Mouse (Mus musculus): Measurements from ENCODE around the gene Ppp6r2. TPM values are rescaled to one million over a fixed set of nuclear protein-coding genes. Genes with fewer than 3 reads are reported as not detected.
A peak's percentile ranks its signal among the peaks of the same experiment; 100 is the strongest.

Gene Ppp6r2
- 23.6 and 29.8 TPM in 2 replicates for polyA plus RNA-seq (2014; fragmentation: Nextera tagmentation; extraction: Ambion mirVana)

GRCm38 (mm10) chr15:89210915-89211715, at the start of gene Ppp6r2:
Gene Ppp6r2, plus strand, starts transcription at chr15:89211553.
- 4% methylated on average over 40 of the region's 73 CpGs for WGBS
- H3K27ac ChIP-seq (ENCODE audit: low read depth, low read length): peak within 1 kb of the TSS; percentile 72
- no peaks in the 10 kb centered on the region for H3K27me3 ChIP-seq (ENCODE audit: control insufficient read depth, insufficient read depth, low read length)
- H3K9me3 ChIP-seq (ENCODE audit: control insufficient read depth, low read length): no peaks in the 10 kb centered on the region
- H3K4me3 ChIP-seq (ENCODE audit: low read length): peak within 1 kb of the TSS; percentile 94
- H3K4me1 ChIP-seq (ENCODE audit: control insufficient read depth, insufficient read depth, low read length): no peaks in the 10 kb centered on the region
- peak within 1 kb of the TSS; percentile 86 for H3K9ac ChIP-seq (ENCODE audit: low read depth, low read length)
- H3K4me2 ChIP-seq (replicated peaks; ENCODE audit: low read depth, low read length): peak within 1 kb of the TSS; percentile 68
- peak; percentile 88 for ATAC-seq (ENCODE audit: low FRiP score, low TSS enrichment)
- no peaks in the 10 kb centered on the region for H3K36me3 ChIP-seq (ENCODE audit: control insufficient read depth, insufficient read depth, low read length)

- Histone ChIP-seq H3K9ac (ENCODE audit: low read depth, low read length) (no peak overlapping the region), H3K4me1 (ENCODE audit: control insufficient read depth, insufficient read depth, low read length) (peaks cover 18% of the 10 kb centered on the region), H3K27me3 (ENCODE audit: control insufficient read depth, insufficient read depth, low read length) (no peaks in the 10 kb centered on the region), H3K4me2 (replicated peaks; ENCODE audit: low read depth, low read length) (no peak overlapping the region), H3K9me3 (ENCODE audit: control insufficient read depth, low read length) (no peaks in the 10 kb centered on the region), H3K27ac (ENCODE audit: low read depth, low read length) (no peak overlapping the region), H3K36me3 (ENCODE audit: control insufficient read depth, insufficient read depth, low read length) (peaks cover 97% of the 10 kb centered on the region), H3K4me3 (ENCODE audit: low read length) (no peak overlapping the region)
- 96% methylated on average over 12 of the region's 12 CpGs for WGBS
- ATAC-seq (ENCODE audit: low FRiP score, low TSS enrichment): no peak
Observed at GRCm38 (mm10) chr15:89165478-89165877, 45.9 kb upstream of the Ppp6r2 start.

- no peak for ATAC-seq (ENCODE audit: low FRiP score, low TSS enrichment)
- Histone ChIP-seq H3K27me3 (ENCODE audit: control insufficient read depth, insufficient read depth, low read length) (no peaks in the 10 kb centered on the region), H3K36me3 (ENCODE audit: control insufficient read depth, insufficient read depth, low read length) (peaks cover 62% of the 10 kb centered on the region), H3K4me2 (replicated peaks; ENCODE audit: low read depth, low read length) (peak overlapping the region; percentile 30), H3K4me3 (ENCODE audit: low read length) (no peak overlapping the region; the same call in 1 of the 2 replicates), H3K27ac (ENCODE audit: low read depth, low read length) (peak overlapping the region; percentile 77; the same call in 1 of the 2 replicates), H3K9ac (ENCODE audit: low read depth, low read length) (0 out of 2 replicates have a peak overlapping the region, but pooled peaks have one; percentile 28), H3K4me1 (ENCODE audit: control insufficient read depth, insufficient read depth, low read length) (peaks cover 36% of the 10 kb centered on the region), H3K9me3 (ENCODE audit: control insufficient read depth, low read length) (no peaks in the 10 kb centered on the region)
- WGBS: 60% methylated on average over 10 of the region's 10 CpGs
Observed at GRCm38 (mm10) chr15:89168922-89169321, 42.4 kb upstream of the Ppp6r2 start.

GRCm38 (mm10) chr15:89169431-89169830, 41.9 kb upstream of the Ppp6r2 start:
- peaks cover 41% of the 10 kb centered on the region for H3K4me1 ChIP-seq (ENCODE audit: control insufficient read depth, insufficient read depth, low read length)

GRCm38 (mm10) chr15:89170102-89170501, 41.3 kb upstream of the Ppp6r2 start:
- Histone ChIP-seq H3K27ac (ENCODE audit: low read depth, low read length) (peak overlapping the region; percentile 77), H3K36me3 (ENCODE audit: control insufficient read depth, insufficient read depth, low read length) (peaks cover 50% of the 10 kb centered on the region), H3K4me1 (ENCODE audit: control insufficient read depth, insufficient read depth, low read length) (peaks cover 47% of the 10 kb centered on the region), H3K4me3 (ENCODE audit: low read length) (no peak overlapping the region), H3K4me2 (replicated peaks; ENCODE audit: low read depth, low read length) (no peak overlapping the region; the same call in 1 of the 2 replicates), H3K9me3 (ENCODE audit: control insufficient read depth, low read length) (no peaks in the 10 kb centered on the region), H3K27me3 (ENCODE audit: control insufficient read depth, insufficient read depth, low read length) (no peaks in the 10 kb centered on the region), H3K9ac (ENCODE audit: low read depth, low read length) (no peak overlapping the region)
- 54% methylated on average over 3 of the region's 3 CpGs for WGBS
- no peak for ATAC-seq (ENCODE audit: low FRiP score, low TSS enrichment)

More at GRCm38 (mm10) chr15:89169431-89169830, 41.9 kb upstream of the Ppp6r2 start:
- ATAC-seq (ENCODE audit: low FRiP score, low TSS enrichment): peak; percentile 77
- peak overlapping the region; percentile 1; the same call in 1 of the 2 replicates for H3K4me3 ChIP-seq (ENCODE audit: low read length)
- WGBS: 6% methylated on average over 10 of the region's 10 CpGs
- peak overlapping the region; percentile 30 for H3K4me2 ChIP-seq (replicated peaks; ENCODE audit: low read depth, low read length)
- no peaks in the 10 kb centered on the region for H3K9me3 ChIP-seq (ENCODE audit: control insufficient read depth, low read length)
- H3K27ac ChIP-seq (ENCODE audit: low read depth, low read length): peak overlapping the region; percentile 77
- no peaks in the 10 kb centered on the region for H3K27me3 ChIP-seq (ENCODE audit: control insufficient read depth, insufficient read depth, low read length)
- peaks cover 57% of the 10 kb centered on the region for H3K36me3 ChIP-seq (ENCODE audit: control insufficient read depth, insufficient read depth, low read length)
- H3K9ac ChIP-seq (ENCODE audit: low read depth, low read length): 0 out of 2 replicates have a peak overlapping the region, but pooled peaks have one; percentile 28

- Histone ChIP-seq H3K36me3 (ENCODE audit: control insufficient read depth, insufficient read depth, low read length) (peaks cover 36% of the 10 kb centered on the region), H3K9me3 (ENCODE audit: control insufficient read depth, low read length) (no peaks in the 10 kb centered on the region), H3K4me3 (ENCODE audit: low read length) (no peak overlapping the region), H3K4me1 (ENCODE audit: control insufficient read depth, insufficient read depth, low read length) (peaks cover 62% of the 10 kb centered on the region), H3K27ac (ENCODE audit: low read depth, low read length) (no peak overlapping the region), H3K9ac (ENCODE audit: low read depth, low read length) (no peak overlapping the region), H3K27me3 (ENCODE audit: control insufficient read depth, insufficient read depth, low read length) (no peaks in the 10 kb centered on the region), H3K4me2 (replicated peaks; ENCODE audit: low read depth, low read length) (no peak overlapping the region)
- WGBS: 93% methylated on average over 5 of the region's 5 CpGs
- ATAC-seq (ENCODE audit: low FRiP score, low TSS enrichment): no peak
Observed at GRCm38 (mm10) chr15:89171526-89172051, 39.8 kb upstream of the Ppp6r2 start.

GRCm38 (mm10) chr15:89172276-89172935, 38.9 kb upstream of the Ppp6r2 start:
- 58% methylated on average over 17 of the region's 17 CpGs for WGBS
- Histone ChIP-seq H3K9ac (ENCODE audit: low read depth, low read length) (peak overlapping the region; percentile 69; the same call in 1 of the 2 replicates), H3K9me3 (ENCODE audit: control insufficient read depth, low read length) (no peaks in the 10 kb centered on the region), H3K4me2 (replicated peaks; ENCODE audit: low read depth, low read length) (peak overlapping the region; percentile 100), H3K4me1 (ENCODE audit: control insufficient read depth, insufficient read depth, low read length) (peaks cover 70% of the 10 kb centered on the region), H3K4me3 (ENCODE audit: low read length) (peak overlapping the region; percentile 53), H3K36me3 (ENCODE audit: control insufficient read depth, insufficient read depth, low read length) (peaks cover 27% of the 10 kb centered on the region), H3K27ac (ENCODE audit: low read depth, low read length) (peak overlapping the region; percentile 30; the same call in 1 of the 2 replicates), H3K27me3 (ENCODE audit: control insufficient read depth, insufficient read depth, low read length) (no peaks in the 10 kb centered on the region)
- no peak for ATAC-seq (ENCODE audit: low FRiP score, low TSS enrichment)

- under 1% methylated on average over 65 of the region's 65 CpGs for WGBS
- no peaks in the 10 kb centered on the region for H3K9me3 ChIP-seq (ENCODE audit: control insufficient read depth, low read length)
- H3K27ac ChIP-seq (ENCODE audit: low read depth, low read length): peak overlapping the region; percentile 30; the same call in 1 of the 2 replicates
- H3K36me3 ChIP-seq (ENCODE audit: control insufficient read depth, insufficient read depth, low read length): peaks cover 19% of the 10 kb centered on the region
- H3K4me2 ChIP-seq (replicated peaks; ENCODE audit: low read depth, low read length): peak overlapping the region; percentile 100
- no peaks in the 10 kb centered on the region for H3K27me3 ChIP-seq (ENCODE audit: control insufficient read depth, insufficient read depth, low read length)
- peak overlapping the region; percentile 69 for H3K9ac ChIP-seq (ENCODE audit: low read depth, low read length)
- peaks cover 79% of the 10 kb centered on the region for H3K4me1 ChIP-seq (ENCODE audit: control insufficient read depth, insufficient read depth, low read length)
- ATAC-seq (ENCODE audit: low FRiP score, low TSS enrichment): peak; percentile 13; the same call in 1 of the 2 replicates
- H3K4me3 ChIP-seq (ENCODE audit: low read length): peak overlapping the region; percentile 53
Observed at GRCm38 (mm10) chr15:89173024-89173905, 38.1 kb upstream of the Ppp6r2 start.

Measured in kidney, embryonic 14.5 days (tissue).